Mouse (Mus musculus): ENCODE measurements around the gene Stk25.

The Stk25 gene

GRCm38 (mm10) chr1:93607090-93608083 is 51.1 kb downstream of the Stk25 start:
- DNase-seq (ENCODE audit: low spot score), result no peak

- no peak for DNase-seq (ENCODE audit: low spot score)
Measured at GRCm38 (mm10) chr1:93603921-93604320, 54.5 kb downstream of the Stk25 start.

- no peak for DNase-seq (ENCODE audit: low spot score)
Measured at GRCm38 (mm10) chr1:93602911-93603310, 55.5 kb downstream of the Stk25 start.

- no peak for DNase-seq (ENCODE audit: low spot score)
Measured at GRCm38 (mm10) chr1:93595916-93596315, 62.5 kb downstream of the Stk25 start.

- DNase-seq (ENCODE audit: low spot score), result no peak
Measured at GRCm38 (mm10) chr1:93593960-93594359, 64.5 kb downstream of the Stk25 start.

GRCm38 (mm10) chr1:93588346-93588745 is 70.1 kb downstream of the Stk25 start:
- no peak for DNase-seq (ENCODE audit: low spot score)

GRCm38 (mm10) chr1:93581545-93581944 is 76.9 kb downstream of the Stk25 start:
- no peak for DNase-seq (ENCODE audit: low spot score)

- no peak for DNase-seq (ENCODE audit: low spot score)
Measured at GRCm38 (mm10) chr1:93577861-93578260, 80.6 kb downstream of the Stk25 start.

GRCm38 (mm10) chr1:93577066-93577465 is 81.4 kb downstream of the Stk25 start:
- no peak for DNase-seq (ENCODE audit: low spot score)

All from T-cell, adult 2 months (primary cell).